Mouse (Mus musculus) megakaryocyte, embryonic 14.5 days (primary cell): Measurements from ENCODE around the gene Ntrk2.

Experiments used
- FLI1 ChIP-seq: IDR thresholded peaks from 2 replicates; pipeline ENCODE4 v1.6.1; 2012; ENCODE audit warnings: low read length, inconsistent platforms, mixed read lengths
- GATA1 ChIP-seq: IDR thresholded peaks from 3 replicates; pipeline ENCODE4 v1.6.1; 2012; ENCODE audit warnings: mixed read lengths, low read length, inconsistent platforms, borderline replicate concordance

DNA sequence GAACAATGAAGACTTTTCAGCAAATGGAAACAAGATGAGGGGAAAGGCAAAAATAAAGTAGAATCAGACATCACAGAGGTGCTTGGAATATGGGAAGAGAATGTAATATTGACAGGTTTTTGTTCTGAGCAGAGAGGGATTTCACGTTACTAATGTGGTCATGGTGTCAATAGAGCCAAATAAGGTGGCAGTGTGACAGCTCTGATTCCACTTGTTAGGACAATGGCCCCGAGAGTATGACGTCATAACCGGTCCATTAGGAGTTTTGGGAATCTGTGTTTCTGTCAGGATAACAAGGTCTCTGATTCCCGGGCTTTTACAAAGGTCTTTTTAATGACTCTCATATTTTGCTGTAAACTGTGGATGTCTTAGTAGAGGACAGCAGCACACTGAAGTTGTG, 274.1 kb downstream of the Ntrk2 start:
- no peak for TF ChIP-seq GATA1
- TF ChIP-seq FLI1 = no peak
